Mouse (Mus musculus) forebrain, embryonic 14.5 days (tissue): Measurements from ENCODE around the gene Grid2. TPM values are rescaled to one million over a fixed set of nuclear protein-coding genes. Genes with fewer than 3 reads are reported as not detected.
"Not testable (repeated sequence)": the region's sequence is repeated elsewhere in the genome, so short reads cannot be mapped to it uniquely, and the experiment has no call there.

Source experiments
- ATAC-seq: fragments of 200-750 bp; cut with Nextera tagmentation; 2 replicates; pipeline ENCODE4 v1.8.0; 2017; ENCODE audit warnings: mild to moderate bottlenecking, moderate library complexity
- DNase-seq: peaks from one replicate; pipeline ENCODE4 v3.0.0-alpha.2; 2015; ENCODE audit warnings: low spot score
- H3K27ac ChIP-seq: fragments of 300-500 bp; sonication (generic); 2 replicates; pipeline ENCODE4 v1.5.1; 2014; ENCODE audit warnings: low read depth, mild to moderate bottlenecking, control low read depth, low read length, moderate library complexity
- H3K27me3 ChIP-seq: fragments of 300-500 bp; sonication (generic); replicated peaks from 2 replicates; pipeline ENCODE4 v1.6.1; 2014; ENCODE audit warnings: low read length, control low read depth, mixed read lengths; ENCODE audit not compliant: control insufficient read depth, insufficient read depth
- H3K36me3 ChIP-seq: fragments of 300-500 bp; sonication (generic); 2 replicates; pipeline ENCODE4 v1.6.1; 2014; ENCODE audit warnings: low read length, control low read depth; ENCODE audit not compliant: control insufficient read depth, insufficient read depth
- H3K4me1 ChIP-seq: fragments of 300-500 bp; sonication (generic); 2 replicates; pipeline ENCODE4 v1.6.1; 2014; ENCODE audit warnings: antibody characterized with exemption, low read length, control low read depth; ENCODE audit not compliant: control insufficient read depth, insufficient read depth
- H3K4me2 ChIP-seq: fragments of 300-500 bp; sonication (generic); 2 replicates; pipeline ENCODE4 v1.6.1; 2014; ENCODE audit warnings: mild to moderate bottlenecking, control low read depth, low read length
- H3K4me3 ChIP-seq: fragments of 300-500 bp; sonication (generic); 2 replicates; pipeline ENCODE4 v1.5.1; 2014; ENCODE audit warnings: low read depth, low read length, control low read depth
- H3K9ac ChIP-seq: fragments of 300-500 bp; sonication (generic); 2 replicates; pipeline ENCODE4 v1.6.1; 2014; ENCODE audit warnings: mild to moderate bottlenecking, low read length, control low read depth, moderate library complexity
- H3K9me3 ChIP-seq: fragments of 300-500 bp; sonication (generic); replicated peaks from 2 replicates; pipeline ENCODE4 v1.6.1; 2016; ENCODE audit warnings: low read length, control low read depth, mixed read lengths; ENCODE audit not compliant: control insufficient read depth
- WGBS: fragments of 180-500 bp; shearing (Covaris S2); extraction: QIAGEN DNeasy Blood & Tissue Kit; methylation state at CpG from one replicate; pipeline ENCODE4 v1.1.7; 2014; 5-methylcytosine and 5-hydroxymethylcytosine counted together
- polyA plus RNA-seq: library from polyadenylated mRNA; unstranded; fragments of >200 nt; fragmentation: Nextera tagmentation; extraction: Ambion mirVana; gene quantifications from 2 replicates; pipeline ENCODE4 v1.2.1, GENCODE M21; 2014

The Grid2 gene
- polyA plus RNA-seq, 1 experiment from 2014 or later, result 1.7 TPM

GRCm38 (mm10) chr6:63531751-63532150 lies 276.1 kb downstream of the Grid2 start:
- ATAC-seq, result no peak
- 88% methylated on average over 2 of the region's 2 CpGs for WGBS

GRCm38 (mm10) chr6:63532901-63533300 lies 277.2 kb downstream of the Grid2 start:
- no peak for DNase-seq

More at GRCm38 (mm10) chr6:63531751-63532150, 276.1 kb downstream of the Grid2 start:
- Histone ChIP-seq H3K36me3 (no peaks in the 10 kb centered on the region), H3K27me3 (no peaks in the 10 kb centered on the region), H3K4me3 (no peak overlapping the region), H3K9ac (no peak overlapping the region), H3K4me2 (no peak overlapping the region), H3K4me1 (no peaks in the 10 kb centered on the region), H3K9me3 (no peaks in the 10 kb centered on the region), H3K27ac (no peak overlapping the region)
- DNase-seq, result no peak

GRCm38 (mm10) chr6:63547741-63548140 lies 292.1 kb downstream of the Grid2 start:
- Histone ChIP-seq H3K4me3 (no peak overlapping the region), H3K36me3 (no peaks in the 10 kb centered on the region), H3K4me1 (no peaks in the 10 kb centered on the region), H3K9me3 (no peaks in the 10 kb centered on the region), H3K27me3 (no peaks in the 10 kb centered on the region), H3K27ac (no peak overlapping the region), H3K4me2 (no peak overlapping the region), H3K9ac (no peak overlapping the region)
- no peak for ATAC-seq
- WGBS, result 82% methylated on average over 4 of the region's 4 CpGs
- DNase-seq, result no peak

More at GRCm38 (mm10) chr6:63532901-63533300, 277.2 kb downstream of the Grid2 start:
- Histone ChIP-seq H3K4me1 (no peaks in the 10 kb centered on the region), H3K27me3 (no peaks in the 10 kb centered on the region), H3K9me3 (no peaks in the 10 kb centered on the region), H3K4me2 (no peak overlapping the region), H3K4me3 (no peak overlapping the region), H3K27ac (no peak overlapping the region), H3K36me3 (no peaks in the 10 kb centered on the region), H3K9ac (no peak overlapping the region)
- no peak for ATAC-seq

GRCm38 (mm10) chr6:63568741-63569140 lies 313.1 kb downstream of the Grid2 start:
- H3K27ac ChIP-seq, H3K9ac ChIP-seq, ATAC-seq, DNase-seq, H3K4me2 ChIP-seq, H3K4me1 ChIP-seq, H3K36me3 ChIP-seq, H3K9me3 ChIP-seq, H3K27me3 ChIP-seq, H3K4me3 ChIP-seq: not testable (repeated sequence)
- 88% methylated on average over 1 of the region's 1 CpGs for WGBS

- no peaks in the 10 kb centered on the region for H3K4me1 ChIP-seq
- no peak overlapping the region for H3K9ac ChIP-seq
- no peak for DNase-seq
- H3K27me3 ChIP-seq, result no peaks in the 10 kb centered on the region
- no peak overlapping the region for H3K27ac ChIP-seq
- WGBS, result 87% methylated on average over 4 of the region's 4 CpGs
- ATAC-seq, result no peak
- no peaks in the 10 kb centered on the region for H3K9me3 ChIP-seq
- H3K36me3 ChIP-seq, result no peaks in the 10 kb centered on the region
- H3K4me3 ChIP-seq, result no peak overlapping the region
- no peak overlapping the region for H3K4me2 ChIP-seq
These were observed 335.0 kb downstream of the Grid2 start for GRCm38 (mm10) chr6:63590681-63591080.

- Histone ChIP-seq H3K4me2 (no peak overlapping the region), H3K4me3 (no peak overlapping the region), H3K9me3 (no peaks in the 10 kb centered on the region), H3K4me1 (no peaks in the 10 kb centered on the region), H3K27ac (no peak overlapping the region), H3K9ac (no peak overlapping the region), H3K36me3 (no peaks in the 10 kb centered on the region), H3K27me3 (no peaks in the 10 kb centered on the region)
- ATAC-seq, result no peak; the same call in 1 of the 2 replicates
- peak; percentile 48 for DNase-seq
- 49% methylated on average over 2 of the region's 2 CpGs for WGBS
These were observed 353.9 kb downstream of the Grid2 start for GRCm38 (mm10) chr6:63609570-63609969.

GRCm38 (mm10) chr6:63635970-63636369 lies 380.3 kb downstream of the Grid2 start:
- Histone ChIP-seq H3K4me1 (no peaks in the 10 kb centered on the region), H3K9me3 (no peaks in the 10 kb centered on the region), H3K27me3 (no peaks in the 10 kb centered on the region), H3K4me3 (no peak overlapping the region), H3K9ac (no peak overlapping the region), H3K36me3 (no peaks in the 10 kb centered on the region), H3K27ac (no peak overlapping the region), H3K4me2 (no peak overlapping the region)
- ATAC-seq (no peak), DNase-seq (no peak)
- WGBS, result 88% methylated on average over 3 of the region's 3 CpGs

- 50% methylated on average over 3 of the region's 3 CpGs for WGBS
- H3K9me3 ChIP-seq, result no peaks in the 10 kb centered on the region
- DNase-seq, result peak; percentile 40
- H3K36me3 ChIP-seq, result no peaks in the 10 kb centered on the region
- no peak overlapping the region for H3K27ac ChIP-seq
- no peaks in the 10 kb centered on the region for H3K27me3 ChIP-seq
- H3K4me1 ChIP-seq, result no peaks in the 10 kb centered on the region
- no peak overlapping the region for H3K4me2 ChIP-seq
- no peak overlapping the region for H3K9ac ChIP-seq
- H3K4me3 ChIP-seq, result no peak overlapping the region
- peak; percentile 46; the same call in 1 of the 2 replicates for ATAC-seq
These were observed 403.7 kb downstream of the Grid2 start for GRCm38 (mm10) chr6:63659423-63659822.

GRCm38 (mm10) chr6:63685689-63686088 lies 430.0 kb downstream of the Grid2 start:
- Histone ChIP-seq H3K36me3 (no peaks in the 10 kb centered on the region), H3K9me3 (no peaks in the 10 kb centered on the region), H3K4me3 (no peak overlapping the region), H3K9ac (no peak overlapping the region), H3K4me1 (no peaks in the 10 kb centered on the region), H3K27ac (no peak overlapping the region), H3K27me3 (no peaks in the 10 kb centered on the region), H3K4me2 (no peak overlapping the region)
- WGBS, result 68% methylated on average over 3 of the region's 3 CpGs
- ATAC-seq (no peak), DNase-seq (no peak)
